ENCODE assay signal across 8 mouse cellular contexts in the genomic region with DNA sequence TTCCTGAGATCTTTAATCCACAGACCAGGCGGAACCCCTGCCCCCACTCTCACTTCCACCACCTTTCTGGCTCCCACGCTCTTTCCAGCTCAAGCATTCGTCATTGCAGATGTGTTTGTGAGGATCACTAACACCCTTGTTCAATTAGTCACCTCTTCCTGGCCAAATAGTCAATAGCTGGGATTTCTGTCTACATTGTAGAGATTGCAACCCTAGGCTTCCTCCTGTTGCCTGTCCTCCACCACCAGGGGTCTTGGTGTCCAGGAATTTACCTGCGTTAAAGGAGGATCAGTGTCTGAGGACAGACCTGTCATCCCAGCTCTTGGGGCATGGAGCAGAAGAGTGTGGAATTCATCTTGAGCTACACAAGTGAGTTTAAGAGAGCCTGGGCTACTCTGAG. TPM values are rescaled to one million over a fixed set of nuclear protein-coding genes. Genes with fewer than 3 reads are reported as not detected.
DNase-seq lines count a peak whose midpoint lies in the region; ATAC-seq and TF ChIP-seq lines count a peak whose summit lies in the region.

No protein-coding gene starts in this region.

- no peak for TF ChIP-seq POLR2A in testis, adult 2 months (IDR thresholded peaks at IDR 0.05; ENCODE audit: control insufficient read depth, low read depth, low read length)

- DNase-seq in testis, postnatal 14 days (ENCODE audit: low spot score) = no peak
- no peak for DNase-seq in stomach, postnatal 0 days (ENCODE audit: low spot score)
- DNase-seq in frontal cortex, postnatal 36 days (ENCODE audit: low spot score in 2 of 2) = no peak
- no peak for DNase-seq in right cerebral cortex, postnatal 10 days (ENCODE audit: low spot score in 2 of 2)
- no peak for DNase-seq in c-Kit-positive CD71-positive TER-119-positive erythroid progenitor cells, embryonic 14.5 days (ENCODE audit: low spot score)

- no peaks in the 10 kb centered on the region for H3K9me3 ChIP-seq in forebrain, embryonic 12.5 days
- no peaks in the 10 kb centered on the region for H3K9me3 ChIP-seq in limb, embryonic 13.5 days
- no peaks in the 10 kb centered on the region for H3K9me3 ChIP-seq in stomach, postnatal 0 days (ENCODE audit: control insufficient read depth, low read length)

- TF ChIP-seq EP300 in stomach, postnatal 0 days (optimal IDR thresholded peaks at IDR 0.05) = no peak

- no peak for ATAC-seq in forebrain, embryonic 12.5 days (ENCODE audit: low FRiP score)
- no peak for ATAC-seq in limb, embryonic 13.5 days (ENCODE audit: low FRiP score, low read depth)
- no peak for ATAC-seq in stomach, postnatal 0 days (ENCODE audit: low FRiP score, low TSS enrichment)

- no peak for TF ChIP-seq CTCF in testis, adult 2 months (IDR thresholded peaks at IDR 0.05; ENCODE audit: control insufficient read depth, insufficient read depth, insufficient replicate concordance, low read depth, low read length)
- peak; percentile 39 for TF ChIP-seq CTCF in stomach, postnatal 0 days (IDR thresholded peaks at IDR 0.05; ENCODE audit: low read depth)

- peak overlapping the region; percentile 58 for H3K9ac ChIP-seq in forebrain, embryonic 12.5 days
- peak overlapping the region; percentile 72 for H3K9ac ChIP-seq in limb, embryonic 13.5 days
- H3K9ac ChIP-seq in stomach, postnatal 0 days (ENCODE audit: low read length) = peak overlapping the region; percentile 69

- 45% methylated on average over 4 of the region's 4 CpGs for WGBS in forebrain, embryonic 12.5 days
- WGBS in limb, embryonic 13.5 days = 38% methylated on average over 4 of the region's 4 CpGs
- 31% methylated on average over 4 of the region's 4 CpGs for WGBS in stomach, postnatal 0 days

- H3K36me3 ChIP-seq in testis, adult 2 months (ENCODE audit: control insufficient read depth, insufficient read depth, low read length) = no peaks in the 10 kb centered on the region
- H3K36me3 ChIP-seq in forebrain, embryonic 12.5 days (replicated peaks) = no peaks in the 10 kb centered on the region
- peaks cover 14% of the 10 kb centered on the region for H3K36me3 ChIP-seq in limb, embryonic 13.5 days
- no peaks in the 10 kb centered on the region for H3K36me3 ChIP-seq in stomach, postnatal 0 days (ENCODE audit: control insufficient read depth, insufficient read depth, low read length)

- H3K4me1 ChIP-seq in testis, adult 2 months (ENCODE audit: control insufficient read depth, insufficient read depth, low read length) = peaks cover 16% of the 10 kb centered on the region
- H3K4me1 ChIP-seq in forebrain, embryonic 12.5 days = peaks cover 22% of the 10 kb centered on the region
- H3K4me1 ChIP-seq in limb, embryonic 13.5 days = peaks cover 58% of the 10 kb centered on the region
- peaks cover 31% of the 10 kb centered on the region for H3K4me1 ChIP-seq in stomach, postnatal 0 days (replicated peaks; ENCODE audit: control insufficient read depth, insufficient read depth)

- H3K4me2 ChIP-seq in forebrain, embryonic 12.5 days = peak overlapping the region; percentile 87
- peak overlapping the region; percentile 87 for H3K4me2 ChIP-seq in limb, embryonic 13.5 days (replicated peaks)
- H3K4me2 ChIP-seq in stomach, postnatal 0 days (replicated peaks; ENCODE audit: low read depth) = peak overlapping the region; percentile 75

- H3K27me3 ChIP-seq in testis, adult 2 months (ENCODE audit: control insufficient read depth, insufficient read depth, low read length) = no peaks in the 10 kb centered on the region
- H3K27me3 ChIP-seq in forebrain, embryonic 12.5 days = peaks cover 27% of the 10 kb centered on the region
- no peaks in the 10 kb centered on the region for H3K27me3 ChIP-seq in limb, embryonic 13.5 days
- H3K27me3 ChIP-seq in stomach, postnatal 0 days (ENCODE audit: control insufficient read depth, insufficient read depth, low read length) = no peaks in the 10 kb centered on the region

- peak overlapping the region; percentile 72 for H3K27ac ChIP-seq in testis, adult 2 months (ENCODE audit: control insufficient read depth, insufficient read depth, low read depth, low read length)
- no peak overlapping the region for H3K27ac ChIP-seq in forebrain, embryonic 12.5 days
- H3K27ac ChIP-seq in limb, embryonic 13.5 days = peak overlapping the region; percentile 94; the same call in 1 of the 2 replicates
- peak overlapping the region; percentile 84; the same call in 1 of the 2 replicates for H3K27ac ChIP-seq in stomach, postnatal 0 days (replicated peaks)

- H3K4me3 ChIP-seq in testis, adult 2 months (ENCODE audit: control insufficient read depth, low read depth, low read length) = no peak overlapping the region; the same call in 1 of the 2 replicates
- H3K4me3 ChIP-seq in forebrain, embryonic 12.5 days (replicated peaks) = peak overlapping the region; percentile 46; the same call in 1 of the 2 replicates
- H3K4me3 ChIP-seq in limb, embryonic 13.5 days = peak overlapping the region; percentile 54
- H3K4me3 ChIP-seq in stomach, postnatal 0 days (ENCODE audit: low read depth, low read length) = no peak overlapping the region; the same call in 1 of the 2 replicates

RNA-seq across cellular contexts. Expression of a gene that starts 0.4 kb away (rescaled TPM):
- polyA plus RNA-seq in testis, adult 2 months (2012; rRNA removed) = 3.3 and 4.3 TPM in 2 replicates
- 11.4 and 13.3 TPM in 2 replicates for polyA plus RNA-seq in forebrain, embryonic 12.5 days (2016; fragmentation: Nextera tagmentation; extraction: Ambion mirVana)
- polyA plus RNA-seq in limb, embryonic 13.5 days (2015; fragmentation: Nextera tagmentation; extraction: Ambion mirVana) = 53.8 and 55.9 TPM in 2 replicates
- 31.3 and 42.4 TPM in 2 replicates for polyA plus RNA-seq in stomach, postnatal 0 days (2015; fragmentation: Nextera tagmentation; extraction: Ambion mirVana)

RNA-seq across cellular contexts. Expression of a gene that starts 21.7 kb away (rescaled TPM):
- polyA plus RNA-seq in testis, adult 2 months (2012; rRNA removed) = 184 and 196 TPM in 2 replicates
- polyA plus RNA-seq in forebrain, embryonic 12.5 days (2016; fragmentation: Nextera tagmentation; extraction: Ambion mirVana) = 377 and 388 TPM in 2 replicates
- polyA plus RNA-seq in limb, embryonic 13.5 days (2015; fragmentation: Nextera tagmentation; extraction: Ambion mirVana) = 325 and 332 TPM in 2 replicates
- 164 TPM in 2 replicates for polyA plus RNA-seq in stomach, postnatal 0 days (2015; fragmentation: Nextera tagmentation; extraction: Ambion mirVana)

RNA-seq across cellular contexts. Expression of a gene that starts 28.3 kb away (rescaled TPM):
- 146 and 156 TPM in 2 replicates for polyA plus RNA-seq in testis, adult 2 months (2012; rRNA removed)
- polyA plus RNA-seq in forebrain, embryonic 12.5 days (2016; fragmentation: Nextera tagmentation; extraction: Ambion mirVana) = 27.3 and 27.8 TPM in 2 replicates
- polyA plus RNA-seq in limb, embryonic 13.5 days (2015; fragmentation: Nextera tagmentation; extraction: Ambion mirVana) = 27.6 and 29.1 TPM in 2 replicates
- polyA plus RNA-seq in stomach, postnatal 0 days (2015; fragmentation: Nextera tagmentation; extraction: Ambion mirVana) = 17.1 and 20.3 TPM in 2 replicates

RNA-seq across cellular contexts. Expression of a gene that starts 42.3 kb away (rescaled TPM):
- polyA plus RNA-seq in testis, adult 2 months (2012; rRNA removed) = 716 and 819 TPM in 2 replicates
- 686 and 713 TPM in 2 replicates for polyA plus RNA-seq in forebrain, embryonic 12.5 days (2016; fragmentation: Nextera tagmentation; extraction: Ambion mirVana)
- polyA plus RNA-seq in limb, embryonic 13.5 days (2015; fragmentation: Nextera tagmentation; extraction: Ambion mirVana) = 962 and 978 TPM in 2 replicates
- polyA plus RNA-seq in stomach, postnatal 0 days (2015; fragmentation: Nextera tagmentation; extraction: Ambion mirVana) = 1,008 and 1,055 TPM in 2 replicates

RNA-seq across cellular contexts. Expression of a gene that starts 42.3 kb away (rescaled TPM):
- 601 and 663 TPM in 2 replicates for polyA plus RNA-seq in testis, adult 2 months (2012; rRNA removed)
- 371 and 397 TPM in 2 replicates for polyA plus RNA-seq in forebrain, embryonic 12.5 days (2016; fragmentation: Nextera tagmentation; extraction: Ambion mirVana)
- 454 and 498 TPM in 2 replicates for polyA plus RNA-seq in limb, embryonic 13.5 days (2015; fragmentation: Nextera tagmentation; extraction: Ambion mirVana)
- 497 TPM in 2 replicates for polyA plus RNA-seq in stomach, postnatal 0 days (2015; fragmentation: Nextera tagmentation; extraction: Ambion mirVana)

Comparison
In these comparisons a context has a peak if more than half of its experiments do, and no peak if none do; other contexts are left out.
1. H3K4me3 ChIP-seq: peak in forebrain, embryonic 12.5 days (single experiment) and limb, embryonic 13.5 days (single experiment); none in testis, adult 2 months (single experiment) and stomach, postnatal 0 days (single experiment).
2. Peak in every context shown above with its lines, with median percentiles within 50 percentile points of each other: H3K4me2 ChIP-seq and H3K9ac ChIP-seq.